In genomic region chrX:13845141-13845857, GRCm38 (mm10) we compare ENCODE assay signal across 8 mouse cellular contexts. TPM values are rescaled to one million over a fixed set of nuclear protein-coding genes. Genes with fewer than 3 reads are reported as not detected.
DNase-seq lines count a peak whose midpoint lies in the region; ATAC-seq and TF ChIP-seq lines count a peak whose summit lies in the region.

No protein-coding gene starts in this region.

- no peaks in the 10 kb centered on the region for H3K4me1 ChIP-seq in embryonic facial prominence, embryonic 11.5 days (ENCODE audit: control insufficient read depth, insufficient read depth, low read length)
- H3K4me1 ChIP-seq in heart, embryonic 15.5 days (replicated peaks) = no peaks in the 10 kb centered on the region
- H3K4me1 ChIP-seq in lung, postnatal 0 days (ENCODE audit: insufficient read depth, low read depth, low read length) = no peaks in the 10 kb centered on the region

- H3K36me3 ChIP-seq in embryonic facial prominence, embryonic 11.5 days (replicated peaks; ENCODE audit: control insufficient read depth, insufficient read depth, low read depth, low read length) = no peaks in the 10 kb centered on the region
- no peaks in the 10 kb centered on the region for H3K36me3 ChIP-seq in heart, embryonic 15.5 days
- H3K36me3 ChIP-seq in lung, postnatal 0 days (ENCODE audit: insufficient read depth, low read length) = no peaks in the 10 kb centered on the region

- WGBS in embryonic facial prominence, embryonic 11.5 days = 17% methylated on average over 22 of the region's 22 CpGs
- 14% methylated on average over 22 of the region's 22 CpGs for WGBS in heart, embryonic 15.5 days
- WGBS in lung, postnatal 0 days = 14% methylated on average over 22 of the region's 22 CpGs

- TF ChIP-seq EP300 in lung, postnatal 0 days (IDR thresholded peaks at IDR 0.05) = no peak

- no peaks in the 10 kb centered on the region for H3K9me3 ChIP-seq in embryonic facial prominence, embryonic 11.5 days (replicated peaks; ENCODE audit: control insufficient read depth, low read length)
- no peaks in the 10 kb centered on the region for H3K9me3 ChIP-seq in heart, embryonic 15.5 days (replicated peaks)
- no peaks in the 10 kb centered on the region for H3K9me3 ChIP-seq in lung, postnatal 0 days (ENCODE audit: low read length)

- H3K4me2 ChIP-seq in embryonic facial prominence, embryonic 11.5 days (ENCODE audit: low read depth, low read length) = peak overlapping the region; percentile 32
- H3K4me2 ChIP-seq in heart, embryonic 15.5 days = peak overlapping the region; percentile 68
- peak overlapping the region; percentile 65 for H3K4me2 ChIP-seq in lung, postnatal 0 days (replicated peaks; ENCODE audit: low read depth, low read length)

- no peaks in the 10 kb centered on the region for H3K27me3 ChIP-seq in embryonic facial prominence, embryonic 11.5 days (ENCODE audit: control insufficient read depth, insufficient read depth, low read length)
- no peaks in the 10 kb centered on the region for H3K27me3 ChIP-seq in heart, embryonic 15.5 days
- no peaks in the 10 kb centered on the region for H3K27me3 ChIP-seq in lung, postnatal 0 days (replicated peaks; ENCODE audit: insufficient read depth, low read length)

- peak overlapping the region; percentile 72 for H3K9ac ChIP-seq in embryonic facial prominence, embryonic 11.5 days (replicated peaks; ENCODE audit: low read length)
- H3K9ac ChIP-seq in heart, embryonic 15.5 days = peak overlapping the region; percentile 75
- peak overlapping the region; percentile 23; the same call in 1 of the 2 replicates for H3K9ac ChIP-seq in lung, postnatal 0 days (replicated peaks; ENCODE audit: low read depth)

- H3K4me3 ChIP-seq in embryonic facial prominence, embryonic 11.5 days (ENCODE audit: low read depth, low read length) = peak overlapping the region; percentile 51
- peak overlapping the region; percentile 67 for H3K4me3 ChIP-seq in heart, embryonic 15.5 days
- peak overlapping the region; percentile 55 for H3K4me3 ChIP-seq in lung, postnatal 0 days (ENCODE audit: low read depth, low read length)

- no peak for ATAC-seq in CD4-positive, CD25-positive, alpha-beta regulatory T cell, adult 4 months
- ATAC-seq in embryonic facial prominence, embryonic 11.5 days (replicated peaks; ENCODE audit: insufficient number of reproducible peaks, low FRiP score, low TSS enrichment, low read depth) = peak; percentile 7; the same call in 1 of the 2 replicates
- no peak for ATAC-seq in heart, embryonic 15.5 days (replicated peaks; ENCODE audit: insufficient number of reproducible peaks, insufficient read depth, low FRiP score, low read depth)
- no peak for ATAC-seq in lung, postnatal 0 days

- TF ChIP-seq CTCF in lung, postnatal 0 days (IDR thresholded peaks at IDR 0.05) = no peak

- H3K27ac ChIP-seq in embryonic facial prominence, embryonic 11.5 days (replicated peaks; ENCODE audit: low read depth, low read length) = peak overlapping the region; percentile 86; the same call in 1 of the 2 replicates
- peak overlapping the region; percentile 85 for H3K27ac ChIP-seq in heart, embryonic 15.5 days
- H3K27ac ChIP-seq in lung, postnatal 0 days (ENCODE audit: low read length) = peak overlapping the region; percentile 86; the same call in 1 of the 2 replicates

- DNase-seq in CD4-positive, CD25-positive, alpha-beta regulatory T cell, adult 2 months (ENCODE audit: low read depth, low spot score) = peak; percentile 13
- DNase-seq in CD8-positive naive resting alpha-beta T cell, adult 2 months (ENCODE audit: low read depth in 2 of 2, low spot score in 2 of 2) = peak; percentile 0 to 2
- peak; percentile 8 for DNase-seq in embryonic facial prominence, embryonic 11.5 days (ENCODE audit: low spot score)
- DNase-seq in layer of hippocampus, postnatal 10 days (ENCODE audit: low spot score in 2 of 2) = peak; percentile 5 to 17
- DNase-seq in lung, postnatal 0 days (ENCODE audit: low spot score) = peak; percentile 14
- DNase-seq in right cerebral cortex, postnatal 4 days = peak; percentile 12

RNA-seq across cellular contexts. Expression of gene Cask, which starts 5.9 kb away (rescaled TPM):
- under 1 TPM; 0.62 to 0.89 TPM for polyA plus RNA-seq in CD4-positive, CD25-positive, alpha-beta regulatory T cell, adult 4 months (2017; shearing (Covaris generic))
- 14.4 and 21.6 TPM in 2 replicates for polyA plus RNA-seq in embryonic facial prominence, embryonic 11.5 days (2014; fragmentation: Nextera tagmentation; extraction: Ambion mirVana)
- polyA plus RNA-seq in heart, embryonic 15.5 days (2015; fragmentation: Nextera tagmentation; extraction: Ambion mirVana) = 6.1 and 6.9 TPM in 2 replicates
- 100 to 1,000 TPM; 137 to 140 TPM for total RNA-seq in layer of hippocampus, postnatal 10 days (2021)
- 10.3 and 12.4 TPM in 2 replicates for polyA plus RNA-seq in lung, postnatal 0 days (2015; fragmentation: Nextera tagmentation; extraction: Ambion mirVana)

Comparison
In these comparisons a context has a peak if more than half of its experiments do, and no peak if none do; other contexts are left out.
1. H3K9ac ChIP-seq: peak in every context shown above with its lines; median percentile 75 in heart, embryonic 15.5 days; 72 in embryonic facial prominence, embryonic 11.5 days; 23 in lung, postnatal 0 days.